ENCODE assay signal across 8 mouse cellular contexts in genomic region chr7:49786618-49787382, GRCm38 (mm10). TPM values are rescaled to one million over a fixed set of nuclear protein-coding genes. Genes with fewer than 3 reads are reported as not detected.
A peak's percentile ranks its signal among the peaks of the same experiment; 100 is the strongest.
DNase-seq lines count a peak whose midpoint lies in the region; ATAC-seq and TF ChIP-seq lines count a peak whose summit lies in the region.

No protein-coding gene starts in this region.

- H3K27ac ChIP-seq in heart, postnatal 0 days (ENCODE audit: low read depth): no peak overlapping the region
- no peak overlapping the region for H3K27ac ChIP-seq in forebrain, embryonic 10.5 days

- no peaks in the 10 kb centered on the region for H3K4me1 ChIP-seq in heart, postnatal 0 days (ENCODE audit: control insufficient read depth, insufficient read depth)
- H3K4me1 ChIP-seq in forebrain, embryonic 10.5 days: no peaks in the 10 kb centered on the region

- intact Hi-C loops in heart, postnatal 25 days (cut with DNase I): no loop called here

- no peak overlapping the region for H3K4me3 ChIP-seq in heart, postnatal 0 days (ENCODE audit: low read depth, low read length)
- no peak overlapping the region for H3K4me3 ChIP-seq in forebrain, embryonic 10.5 days

- peak; percentile 31 for DNase-seq in heart, postnatal 0 days (ENCODE audit: low spot score)
- DNase-seq in heart, postnatal 25 days (ENCODE audit: low spot score): no peak
- DNase-seq in A20 (ENCODE audit: low read depth, low spot score): peak; percentile 73
- DNase-seq in adrenal gland, postnatal 14 days: peak; percentile 89
- DNase-seq in forebrain, embryonic 10.5 days (ENCODE audit: extremely low spot score, low spot score): peak; percentile 47
- DNase-seq in splenic B cell, adult 2 months (ENCODE audit: low read depth, low spot score): peak; percentile 72

- ATAC-seq in heart, postnatal 0 days (ENCODE audit: insufficient read depth, low read depth): no peak
- ATAC-seq in inflammation-experienced regulatory T-cells, adult 6 months: peak; percentile 58
- ATAC-seq in megakaryocyte, adult 5-6 weeks (ENCODE audit: poor library complexity, severe bottlenecking): peak; percentile 33; the same call in 1 of the 2 replicates

- TF ChIP-seq CTCF in heart, postnatal 0 days (IDR thresholded peaks at IDR 0.05; ENCODE audit: low read depth): peak; percentile 57

- TF ChIP-seq EP300 in heart, postnatal 0 days (IDR thresholded peaks at IDR 0.05; ENCODE audit: low read depth): no peak

- H3K9me3 ChIP-seq in heart, postnatal 0 days (replicated peaks; ENCODE audit: control insufficient read depth, low read length): no peaks in the 10 kb centered on the region
- no peaks in the 10 kb centered on the region for H3K9me3 ChIP-seq in forebrain, embryonic 10.5 days

- WGBS in heart, postnatal 0 days: 68% methylated on average over 12 of the region's 12 CpGs
- WGBS in forebrain, embryonic 10.5 days: 68% methylated on average over 12 of the region's 12 CpGs

- H3K9ac ChIP-seq in heart, postnatal 0 days (replicated peaks; ENCODE audit: low read depth, low read length): no peak overlapping the region

- peaks cover 65% of the 10 kb centered on the region for H3K36me3 ChIP-seq in heart, postnatal 0 days (replicated peaks; ENCODE audit: control insufficient read depth, insufficient read depth, low read length)
- peaks cover 91% of the 10 kb centered on the region for H3K36me3 ChIP-seq in forebrain, embryonic 10.5 days (replicated peaks)
- peaks cover 14% of the 10 kb centered on the region for H3K36me3 ChIP-seq in splenic B cell, adult 2 months (ENCODE audit: control insufficient read depth, insufficient read depth, low read length, poor library complexity, severe bottlenecking)

- no peak overlapping the region for H3K4me2 ChIP-seq in heart, postnatal 0 days (ENCODE audit: low read depth, low read length)

- H3K27me3 ChIP-seq in heart, postnatal 0 days (ENCODE audit: control insufficient read depth, insufficient read depth, low read length): no peaks in the 10 kb centered on the region
- no peaks in the 10 kb centered on the region for H3K27me3 ChIP-seq in forebrain, embryonic 10.5 days (ENCODE audit: poor library complexity, severe bottlenecking)
- H3K27me3 ChIP-seq in splenic B cell, adult 2 months (ENCODE audit: control insufficient read depth, insufficient read depth, low read length, poor library complexity, severe bottlenecking): no peaks in the 10 kb centered on the region

RNA-seq across cellular contexts. Expression of gene Prmt3, which starts 8.7 kb away (rescaled TPM):
- total RNA-seq in heart, postnatal 0 days (2014; rRNA removed; ENCODE audit: low replicate concordance): 34.7 and 45.5 TPM in 2 replicates
- 27.1 and 28.4 TPM in 2 replicates for polyA plus RNA-seq in heart, postnatal 0 days (2015; fragmentation: Nextera tagmentation; extraction: Ambion mirVana)
- total RNA-seq in heart, postnatal 25 days (2021): 10 to 100 TPM in 1 of 2 experiments, 1 to 10 TPM in 1; 9.8 to 12.1 TPM
- total RNA-seq in adrenal gland, postnatal 14 days (2021): 27.8 and 30.7 TPM in 2 replicates
- polyA plus RNA-seq in forebrain, embryonic 10.5 days (2016; fragmentation: Nextera tagmentation; extraction: Ambion mirVana): 70.2 TPM in 2 replicates
- 10 to 100 TPM in 2 of 3 experiments, 1 to 10 TPM in 1; 7.8 to 13.2 (median 12.8) TPM for polyA plus RNA-seq in inflammation-experienced regulatory T-cells, adult 6 months (2017; shearing (Covaris generic))
- total RNA-seq in megakaryocyte, adult 5-6 weeks (2015): 39.2 and 41.2 TPM in 2 replicates
- 30.2 and 33.9 TPM in 2 replicates for total RNA-seq in megakaryocyte, adult 5-6 weeks (2017)

RNA-seq across cellular contexts. Expression of gene Htatip2, which starts 27.9 kb away (rescaled TPM):
- 2.4 and 3.4 TPM in 2 replicates for total RNA-seq in heart, postnatal 0 days (2014; rRNA removed; ENCODE audit: low replicate concordance)
- polyA plus RNA-seq in heart, postnatal 0 days (2015; fragmentation: Nextera tagmentation; extraction: Ambion mirVana): 16.5 and 17.5 TPM in 2 replicates
- 1 to 10 TPM; 8.6 to 9.1 TPM for total RNA-seq in heart, postnatal 25 days (2021)
- 17.8 and 19.6 TPM in 2 replicates for total RNA-seq in adrenal gland, postnatal 14 days (2021)
- 2.8 and 4.2 TPM in 2 replicates for polyA plus RNA-seq in forebrain, embryonic 10.5 days (2016; fragmentation: Nextera tagmentation; extraction: Ambion mirVana)
- polyA plus RNA-seq in inflammation-experienced regulatory T-cells, adult 6 months (2017; shearing (Covaris generic)): 10 to 100 TPM; 39.3 to 48.3 (median 44.2) TPM
- 27.5 and 28.2 TPM in 2 replicates for total RNA-seq in megakaryocyte, adult 5-6 weeks (2015)
- total RNA-seq in megakaryocyte, adult 5-6 weeks (2017): 24.7 and 33.0 TPM in 2 replicates
